17 mouse cellular contexts compared by ENCODE assay signal in the genomic region with DNA sequence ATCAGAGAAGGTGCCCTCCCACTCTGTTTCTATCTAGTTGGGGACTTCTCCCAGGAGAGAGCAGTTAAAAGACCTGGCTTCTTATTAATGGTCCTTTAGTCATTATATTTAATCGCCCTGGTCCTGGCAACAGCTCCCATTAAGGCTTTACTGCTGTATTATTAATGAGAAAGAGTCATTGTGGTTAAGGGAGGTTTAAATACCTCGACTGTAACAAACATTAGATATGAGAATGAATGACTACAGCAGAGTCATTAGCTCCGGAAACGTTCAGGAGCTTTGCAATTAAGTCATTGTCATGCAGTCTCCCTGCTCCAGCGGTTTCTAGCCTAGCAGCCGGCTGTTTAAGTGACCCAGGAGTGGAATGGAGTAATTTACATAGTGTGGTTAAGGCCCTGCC. TPM values are rescaled to one million over a fixed set of nuclear protein-coding genes. Genes with fewer than 3 reads are reported as not detected.
DNase-seq lines count a peak whose midpoint lies in the region; ATAC-seq lines count a peak whose summit lies in the region.
"Had no signal": no experiment of that assay in that cellular context is flagged by ENCODE, and none has a peak within 500 bp of the region (broad histone marks: within the 10 kb centered on the region; RNA-seq: fewer than 3 reads in every experiment).

No protein-coding gene starts in this region.

- peak; percentile 48 for DNase-seq in heart, adult 11 months
- DNase-seq in heart, postnatal 4 days, result no peak
- no peak for DNase-seq in neural tube, embryonic 11.5 days (ENCODE audit: low spot score)
- DNase-seq in neural tube, embryonic 10.5 days (ENCODE audit: extremely low spot score, low spot score), result no peak
- peak; percentile 30 for DNase-seq in hindbrain, embryonic 14.5 days (ENCODE audit: low spot score)
- no peak for DNase-seq in cerebellum, adult 18-20 months
- no peak for DNase-seq in spleen, postnatal 36 days (ENCODE audit: low spot score in 2 of 2)
- DNase-seq: cerebellum, adult 2 months; heart, adult 2 months; kidney, adult 9 months; right cerebral cortex, postnatal 25 days had no signal

- H3K27ac ChIP-seq in neural tube, embryonic 11.5 days (ENCODE audit: low read depth, low read length), result no peak overlapping the region
- H3K27ac ChIP-seq in hindbrain, embryonic 14.5 days, result no peak overlapping the region
- 0 out of 2 replicates have a peak overlapping the region, but pooled peaks have one; percentile 28 for H3K27ac ChIP-seq in neural tube, embryonic 15.5 days (replicated peaks)
- H3K27ac ChIP-seq: heart, adult 2 months; limb, embryonic 13.5 days; liver, embryonic 14.5 days; stomach, postnatal 0 days had no signal

- no peaks in the 10 kb centered on the region for H3K4me1 ChIP-seq in neural tube, embryonic 11.5 days (ENCODE audit: control insufficient read depth, insufficient read depth, low read length)
- peaks cover 3% of the 10 kb centered on the region; the same call in 1 of the 2 replicates for H3K4me1 ChIP-seq in hindbrain, embryonic 14.5 days (replicated peaks; ENCODE audit: control insufficient read depth, insufficient read depth, low read length)
- peaks cover 8% of the 10 kb centered on the region for H3K4me1 ChIP-seq in neural tube, embryonic 15.5 days

- no peak overlapping the region for H3K9ac ChIP-seq in neural tube, embryonic 11.5 days (ENCODE audit: low read length)
- no peak overlapping the region for H3K9ac ChIP-seq in hindbrain, embryonic 14.5 days
- H3K9ac ChIP-seq in neural tube, embryonic 15.5 days (replicated peaks), result no peak overlapping the region
- H3K9ac ChIP-seq: limb, embryonic 13.5 days; liver, embryonic 14.5 days had no signal

- no peaks in the 10 kb centered on the region for H3K9me3 ChIP-seq in neural tube, embryonic 11.5 days (ENCODE audit: control insufficient read depth, low read length)
- H3K9me3 ChIP-seq in hindbrain, embryonic 14.5 days (ENCODE audit: control insufficient read depth, low read length), result no peaks in the 10 kb centered on the region
- H3K9me3 ChIP-seq in neural tube, embryonic 15.5 days (replicated peaks), result no peaks in the 10 kb centered on the region
- H3K9me3 ChIP-seq: limb, embryonic 13.5 days had no signal

- peak; percentile 61; the same call in 1 of the 2 replicates for ATAC-seq in neural tube, embryonic 11.5 days (ENCODE audit: insufficient read depth, low FRiP score, low TSS enrichment)
- peak; percentile 55; the same call in 1 of the 2 replicates for ATAC-seq in hindbrain, embryonic 14.5 days (ENCODE audit: low FRiP score)
- ATAC-seq in neural tube, embryonic 15.5 days (ENCODE audit: low FRiP score), result peak; percentile 79

- H3K36me3 ChIP-seq in neural tube, embryonic 11.5 days (ENCODE audit: control insufficient read depth, insufficient read depth, low read length), result no peaks in the 10 kb centered on the region
- H3K36me3 ChIP-seq in hindbrain, embryonic 14.5 days (replicated peaks; ENCODE audit: control insufficient read depth, insufficient read depth), result no peaks in the 10 kb centered on the region
- no peaks in the 10 kb centered on the region for H3K36me3 ChIP-seq in neural tube, embryonic 15.5 days
- H3K36me3 ChIP-seq: limb, embryonic 13.5 days had no signal

- WGBS in neural tube, embryonic 11.5 days, result 9% methylated on average over 6 of the region's 6 CpGs
- WGBS in hindbrain, embryonic 14.5 days, result 5% methylated on average over 6 of the region's 6 CpGs
- WGBS in neural tube, embryonic 15.5 days, result 4% methylated on average over 6 of the region's 6 CpGs

- no peaks in the 10 kb centered on the region for H3K27me3 ChIP-seq in neural tube, embryonic 11.5 days (ENCODE audit: control insufficient read depth, insufficient read depth, low read length)
- no peaks in the 10 kb centered on the region for H3K27me3 ChIP-seq in hindbrain, embryonic 14.5 days (ENCODE audit: control insufficient read depth, insufficient read depth, low read length)
- no peaks in the 10 kb centered on the region for H3K27me3 ChIP-seq in neural tube, embryonic 15.5 days (replicated peaks)

- H3K4me2 ChIP-seq in neural tube, embryonic 11.5 days (ENCODE audit: low read depth), result no peak overlapping the region
- no peak overlapping the region for H3K4me2 ChIP-seq in hindbrain, embryonic 14.5 days (replicated peaks)
- H3K4me2 ChIP-seq in neural tube, embryonic 15.5 days, result no peak overlapping the region
- H3K4me2 ChIP-seq: limb, embryonic 13.5 days had no signal

- H3K4me3 ChIP-seq in neural tube, embryonic 11.5 days (ENCODE audit: low read depth, low read length), result no peak overlapping the region
- H3K4me3 ChIP-seq in hindbrain, embryonic 14.5 days (replicated peaks; ENCODE audit: low read length), result no peak overlapping the region
- H3K4me3 ChIP-seq in neural tube, embryonic 15.5 days (replicated peaks), result no peak overlapping the region
- H3K4me3 ChIP-seq: erythroblast, embryonic 14.5 days; heart, adult 2 months; limb, embryonic 13.5 days had no signal

RNA-seq across cellular contexts. Expression of gene Fgf9, which starts 31.0 kb away (rescaled TPM):
- total RNA-seq in heart, postnatal 4 days (2021), result 1 to 10 TPM; 7.7 to 8.3 TPM
- 6.5 and 7.3 TPM in 2 replicates for polyA plus RNA-seq in neural tube, embryonic 11.5 days (2014; fragmentation: Nextera tagmentation; extraction: Ambion mirVana)
- 18.4 and 19.0 TPM in 2 replicates for polyA plus RNA-seq in hindbrain, embryonic 14.5 days (2014; fragmentation: Nextera tagmentation; extraction: Ambion mirVana)
- polyA plus RNA-seq in neural tube, embryonic 15.5 days (2015; fragmentation: Nextera tagmentation; extraction: Ambion mirVana), result 24.9 and 25.9 TPM in 2 replicates
- total RNA-seq: megakaryocyte, adult 5-6 weeks had no signal
- polyA plus RNA-seq: erythroblast, embryonic 14.5 days had no signal

Comparison
In these comparisons a context has a peak if more than half of its experiments do, and no peak if none do; other contexts are left out.
1. DNase-seq: peak in heart, adult 11 months (single experiment) and hindbrain, embryonic 14.5 days (single experiment); none in heart, postnatal 4 days (single experiment), neural tube, embryonic 11.5 days (single experiment), neural tube, embryonic 10.5 days (single experiment), cerebellum, adult 18-20 months (0 of 2) and spleen, postnatal 36 days (0 of 2).
2. Peak in every context shown above with its lines, with median percentiles within 50 percentile points of each other: ATAC-seq.